Mouse (Mus musculus): ENCODE data around the gene Armh4. TPM values are rescaled to one million over a fixed set of nuclear protein-coding genes. Genes with fewer than 3 reads are reported as not detected.

The Armh4 gene
- polyA plus RNA-seq, 1 experiment from 2014 or later, result 25.8 TPM

DNA sequence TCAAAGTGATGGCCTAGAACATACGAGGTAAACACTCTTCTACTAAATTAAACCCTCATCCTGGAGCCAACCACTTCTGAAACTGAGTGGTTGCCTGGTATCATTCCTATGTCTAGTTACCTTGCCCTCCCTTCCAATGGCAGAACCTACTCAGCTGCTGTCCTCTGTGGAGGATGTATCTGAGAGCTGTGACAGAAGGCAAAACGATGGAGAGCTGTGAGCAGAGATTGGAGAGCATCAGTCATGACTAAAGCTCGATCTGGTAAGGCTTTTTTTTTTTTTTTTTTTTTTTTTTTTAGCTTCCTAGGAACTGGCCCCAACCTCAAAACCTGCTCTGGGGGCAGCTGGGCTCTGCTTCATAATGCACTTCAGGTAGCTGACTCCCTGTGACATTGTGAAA lies 60.4 kb downstream of the Armh4 start:
- no peaks in the 10 kb centered on the region for H3K9me3 ChIP-seq
- H3K9ac ChIP-seq, result no peak overlapping the region
- H3K27ac ChIP-seq, result no peak overlapping the region
- no peak overlapping the region for H3K4me3 ChIP-seq
- no peaks in the 10 kb centered on the region; the same call in 1 of the 2 replicates for H3K27me3 ChIP-seq (replicated peaks)
- no peaks in the 10 kb centered on the region for H3K4me1 ChIP-seq
- 83% methylated on average over 3 of the region's 3 CpGs for WGBS
- H3K36me3 ChIP-seq (replicated peaks), result no peaks in the 10 kb centered on the region
- no peak overlapping the region for H3K4me2 ChIP-seq
- no peak for ATAC-seq (replicated peaks)

DNA sequence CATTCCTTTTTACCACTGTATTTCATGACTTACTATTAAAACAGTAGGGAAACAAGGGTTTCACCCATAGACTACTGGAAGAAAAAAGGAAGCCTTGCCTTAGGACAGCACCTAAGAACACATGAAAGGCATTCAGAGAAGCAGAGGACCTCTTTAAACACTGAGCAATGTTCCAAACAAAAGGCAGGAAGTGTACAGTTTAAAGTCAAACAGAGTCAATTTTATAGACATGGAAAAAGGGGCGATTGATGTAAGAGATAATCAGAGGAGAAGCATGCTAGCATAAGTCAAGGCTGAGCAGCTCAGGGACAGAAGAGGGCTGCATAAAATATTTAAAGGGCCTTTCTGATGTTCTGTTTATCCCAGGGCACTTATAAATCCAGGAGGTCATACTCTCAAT lies 61.9 kb downstream of the Armh4 start:
- WGBS, result 80% methylated on average over 1 of the region's 1 CpGs
- no peak overlapping the region for H3K4me3 ChIP-seq
- H3K4me1 ChIP-seq, result no peaks in the 10 kb centered on the region
- H3K36me3 ChIP-seq (replicated peaks), result no peaks in the 10 kb centered on the region
- no peak overlapping the region for H3K4me2 ChIP-seq
- H3K27me3 ChIP-seq (replicated peaks), result no peaks in the 10 kb centered on the region; the same call in 1 of the 2 replicates
- H3K9me3 ChIP-seq, result no peaks in the 10 kb centered on the region
- 0 out of 2 replicates have a peak, but pooled peaks have one; percentile 37 for ATAC-seq (replicated peaks)
- H3K27ac ChIP-seq, result no peak overlapping the region
- no peak overlapping the region for H3K9ac ChIP-seq

DNA sequence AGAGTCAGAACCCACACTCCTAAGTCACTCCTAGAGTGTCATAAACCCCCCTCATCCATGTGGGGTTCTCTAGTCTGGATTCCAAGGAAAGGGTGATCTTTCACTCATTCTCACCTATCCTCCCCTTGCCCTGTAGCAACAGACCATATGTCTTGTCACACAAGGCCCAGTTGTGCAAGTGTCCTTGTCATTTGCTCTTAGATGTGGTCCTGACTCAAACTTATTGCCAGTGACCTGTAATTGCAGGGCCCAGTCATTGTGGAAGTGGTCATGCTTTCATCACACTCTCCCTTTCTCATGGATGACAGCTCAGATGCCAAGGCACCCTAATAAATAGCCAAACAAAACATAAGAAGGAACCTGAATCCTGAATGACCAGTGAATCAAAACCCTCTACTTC lies 63.5 kb downstream of the Armh4 start:
- H3K9me3 ChIP-seq, result no peaks in the 10 kb centered on the region
- ATAC-seq (replicated peaks), result no peak

DNA sequence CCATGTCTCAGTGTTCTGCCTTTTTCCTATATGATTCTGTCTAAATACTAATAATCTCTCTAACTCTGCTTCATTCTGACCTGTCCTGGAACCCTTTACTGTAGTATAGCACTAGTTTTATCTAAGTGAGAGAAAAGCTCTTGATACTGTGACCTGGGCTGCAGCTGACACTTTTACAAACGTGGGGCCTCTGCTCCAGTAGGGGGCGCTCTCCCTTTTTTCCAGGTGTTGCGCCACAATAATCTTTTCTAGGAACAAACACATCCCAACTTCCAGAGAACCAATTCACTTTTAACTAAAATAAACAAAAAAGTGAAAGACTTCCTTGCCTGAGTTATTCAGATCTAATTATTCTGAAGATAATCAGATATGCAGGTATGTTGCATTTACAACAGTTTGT lies 72.2 kb downstream of the Armh4 start:
- Histone ChIP-seq H3K4me3 (no peak overlapping the region), H3K9ac (no peak overlapping the region), H3K4me2 (no peak overlapping the region), H3K9me3 (no peaks in the 10 kb centered on the region), H3K27me3 (replicated peaks) (no peaks in the 10 kb centered on the region), H3K27ac (no peak overlapping the region), H3K36me3 (replicated peaks) (no peaks in the 10 kb centered on the region), H3K4me1 (no peaks in the 10 kb centered on the region)
- ATAC-seq (replicated peaks), result no peak
- WGBS, result 42% methylated on average over 3 of the region's 3 CpGs

More for the DNA sequence above, 63.5 kb downstream of the Armh4 start:
- no peak overlapping the region for H3K4me3 ChIP-seq
- no peaks in the 10 kb centered on the region; the same call in 1 of the 2 replicates for H3K27me3 ChIP-seq (replicated peaks)
- H3K4me2 ChIP-seq, result no peak overlapping the region
- no peaks in the 10 kb centered on the region for H3K36me3 ChIP-seq (replicated peaks)
- H3K4me1 ChIP-seq, result no peaks in the 10 kb centered on the region
- H3K9ac ChIP-seq, result no peak overlapping the region
- H3K27ac ChIP-seq, result no peak overlapping the region

DNA sequence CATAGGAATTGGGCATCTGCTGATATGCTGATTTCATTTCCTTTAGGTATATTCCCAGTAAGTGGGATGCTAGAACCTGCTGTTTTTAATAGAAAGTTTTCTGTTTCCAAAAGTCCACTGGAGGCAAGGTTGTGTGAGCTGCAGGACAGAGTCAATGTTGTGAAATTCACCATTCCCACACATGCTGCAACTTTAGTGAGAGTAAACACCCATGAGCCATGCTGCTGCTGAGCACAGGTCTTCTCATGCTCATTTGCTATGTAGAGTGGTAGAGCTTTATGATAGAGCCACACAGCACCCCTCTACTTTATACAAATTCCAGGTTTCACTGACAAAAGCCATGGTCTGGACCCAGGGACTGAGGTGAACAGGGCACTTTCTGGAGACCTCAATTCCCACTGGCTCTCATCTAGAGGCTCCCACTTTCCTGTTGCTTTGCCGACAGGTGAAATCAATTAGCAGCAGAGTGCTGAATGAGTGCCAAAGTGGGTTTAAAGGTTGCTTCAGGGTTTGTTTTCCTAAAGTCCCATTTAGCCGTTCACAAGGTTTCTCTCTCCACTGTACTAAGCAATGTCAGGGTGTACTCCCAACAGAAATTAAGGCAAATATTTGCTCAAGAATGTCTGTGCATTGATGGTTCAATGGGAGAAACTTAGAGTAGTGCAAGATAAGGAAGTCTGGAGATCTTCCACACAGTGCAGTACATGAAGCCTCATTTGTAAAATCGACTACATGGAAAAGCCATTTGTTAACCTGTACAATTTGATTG lies 79.6 kb downstream of the Armh4 start:
- Histone ChIP-seq H3K27me3 (replicated peaks) (no peaks in the 10 kb centered on the region), H3K4me2 (no peak overlapping the region), H3K9me3 (no peaks in the 10 kb centered on the region), H3K4me3 (no peak overlapping the region), H3K4me1 (no peaks in the 10 kb centered on the region), H3K36me3 (replicated peaks) (no peaks in the 10 kb centered on the region), H3K27ac (no peak overlapping the region), H3K9ac (no peak overlapping the region)
- WGBS, result 79% methylated on average over 3 of the region's 3 CpGs
- no peak for ATAC-seq (replicated peaks)

DNA sequence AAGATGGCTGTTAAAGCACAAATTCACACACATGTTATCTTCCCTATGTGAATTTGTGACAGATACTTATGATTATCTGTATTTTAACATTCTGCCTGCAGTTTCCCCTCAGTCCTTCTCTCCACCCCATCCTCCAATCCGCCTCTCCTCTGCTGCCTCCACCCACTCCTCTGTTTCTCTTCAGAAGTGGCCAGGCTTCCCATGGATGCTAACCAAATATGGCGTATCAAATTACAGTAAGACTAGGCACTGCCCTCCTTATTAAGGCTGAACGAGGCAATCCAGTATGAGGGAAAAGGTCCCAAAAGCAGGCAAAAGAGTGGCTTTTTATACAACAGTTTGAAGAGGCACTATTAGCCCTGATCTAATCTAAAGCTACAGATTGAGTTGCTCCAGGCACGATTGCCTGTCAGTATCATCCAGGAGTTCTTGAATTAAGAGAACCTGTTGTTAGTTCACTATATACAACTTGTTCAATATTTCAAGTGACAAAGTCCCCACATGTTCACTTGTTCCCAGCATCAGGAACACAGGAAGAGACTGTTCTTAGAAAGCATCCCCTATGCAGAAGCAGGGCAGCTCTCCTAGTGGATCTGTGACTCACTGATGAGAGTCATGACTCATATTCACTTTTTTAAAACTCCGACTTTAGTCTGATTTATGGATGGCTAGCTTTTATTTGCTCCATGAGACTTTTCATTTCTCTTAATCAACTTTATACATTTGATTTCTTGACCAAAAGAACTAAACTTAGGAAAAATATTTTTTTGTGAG lies 103.5 kb downstream of the Armh4 start:
- H3K4me2 ChIP-seq, result no peak overlapping the region
- ATAC-seq (replicated peaks), result no peak
- H3K4me1 ChIP-seq, result no peaks in the 10 kb centered on the region; the same call in 1 of the 2 replicates
- H3K9me3 ChIP-seq, result no peaks in the 10 kb centered on the region
- H3K9ac ChIP-seq, result no peak overlapping the region
- H3K27ac ChIP-seq, result no peak overlapping the region
- no peaks in the 10 kb centered on the region for H3K27me3 ChIP-seq (replicated peaks)
- 70% methylated on average over 5 of the region's 5 CpGs for WGBS
- no peaks in the 10 kb centered on the region for H3K36me3 ChIP-seq (replicated peaks)
- H3K4me3 ChIP-seq, result no peak overlapping the region

DNA sequence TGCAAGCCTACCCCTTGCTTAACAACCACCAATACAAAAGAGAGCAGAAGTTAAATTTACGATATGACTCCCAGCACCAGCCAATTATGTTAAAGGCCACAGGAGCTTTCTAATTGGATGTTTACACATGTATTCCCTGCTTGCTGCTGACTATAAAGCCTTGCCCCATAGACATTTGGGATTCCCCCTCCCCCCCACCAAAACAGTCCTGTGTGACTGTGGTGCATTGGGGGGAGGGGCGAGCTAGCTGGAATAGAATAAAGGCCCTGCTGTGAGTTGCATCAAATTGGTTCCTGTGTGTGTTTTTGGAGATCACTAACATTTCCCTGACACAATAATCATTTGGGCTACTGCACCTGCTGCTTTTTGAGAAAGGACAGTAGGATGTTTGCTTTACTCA lies 106.6 kb downstream of the Armh4 start:
- Histone ChIP-seq H3K4me3 (no peak overlapping the region), H3K9me3 (no peaks in the 10 kb centered on the region), H3K36me3 (replicated peaks) (no peaks in the 10 kb centered on the region), H3K9ac (no peak overlapping the region), H3K4me2 (no peak overlapping the region), H3K4me1 (no peaks in the 10 kb centered on the region), H3K27me3 (replicated peaks) (no peaks in the 10 kb centered on the region), H3K27ac (no peak overlapping the region)
- 39% methylated on average over 2 of the region's 2 CpGs for WGBS
- ATAC-seq (replicated peaks), result no peak

DNA sequence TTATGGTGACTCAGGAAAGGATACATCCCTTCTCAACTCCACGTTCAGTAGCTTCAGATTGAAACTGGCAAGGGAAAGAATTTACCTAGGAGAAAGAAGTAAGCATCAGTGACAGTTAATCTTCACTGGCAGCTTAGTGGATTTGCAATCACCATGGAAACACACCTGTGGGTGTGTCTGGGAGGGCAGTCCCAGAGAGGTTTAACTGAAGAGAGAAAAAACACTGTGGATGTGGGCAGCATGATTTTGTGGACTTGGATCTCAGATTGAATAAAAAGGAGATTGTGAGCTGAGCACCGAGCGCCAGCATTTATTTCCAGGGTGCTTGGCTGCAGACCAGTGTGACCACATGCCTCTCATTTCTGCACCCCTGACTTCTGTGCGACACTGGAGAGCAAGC lies 122.7 kb downstream of the Armh4 start:
- no peak overlapping the region for H3K9ac ChIP-seq
- peaks cover 4% of the 10 kb centered on the region; the same call in 1 of the 2 replicates for H3K4me1 ChIP-seq
- H3K4me2 ChIP-seq, result no peak overlapping the region
- H3K36me3 ChIP-seq (replicated peaks), result no peaks in the 10 kb centered on the region
- no peaks in the 10 kb centered on the region for H3K9me3 ChIP-seq
- no peak overlapping the region for H3K4me3 ChIP-seq
- no peak overlapping the region for H3K27ac ChIP-seq
- 0 out of 2 replicates have a peak, but pooled peaks have one; percentile 25 for ATAC-seq (replicated peaks)
- WGBS, result 35% methylated on average over 4 of the region's 4 CpGs
- no peaks in the 10 kb centered on the region for H3K27me3 ChIP-seq (replicated peaks)

DNA sequence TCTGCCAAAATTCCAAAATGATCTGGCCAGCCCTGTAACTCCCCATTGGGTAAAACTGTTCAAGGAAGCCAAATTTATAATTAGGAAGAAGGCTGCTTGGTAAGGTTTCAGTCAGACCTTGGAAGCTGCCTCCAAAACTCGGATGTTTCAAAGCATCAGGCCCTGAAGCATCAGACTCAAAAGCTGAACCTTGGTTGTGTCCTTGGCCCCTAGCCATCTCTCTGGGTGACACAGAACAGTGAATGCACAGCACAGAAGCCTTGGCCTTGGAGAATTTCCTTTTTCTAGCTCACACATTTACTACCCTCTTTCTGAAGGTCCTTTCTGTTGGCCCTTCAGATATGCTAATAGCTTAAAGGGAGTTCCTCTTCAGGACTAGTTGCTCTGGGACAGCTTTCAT lies 134.0 kb downstream of the Armh4 start:
- no peak for ATAC-seq (replicated peaks)
- H3K9ac ChIP-seq, result no peak overlapping the region
- WGBS, result 78% methylated on average over 1 of the region's 1 CpGs
- H3K4me2 ChIP-seq, result no peak overlapping the region
- no peaks in the 10 kb centered on the region for H3K9me3 ChIP-seq
- H3K27ac ChIP-seq, result no peak overlapping the region
- H3K4me1 ChIP-seq, result no peaks in the 10 kb centered on the region
- H3K27me3 ChIP-seq (replicated peaks), result no peaks in the 10 kb centered on the region
- no peaks in the 10 kb centered on the region for H3K36me3 ChIP-seq (replicated peaks)
- no peak overlapping the region for H3K4me3 ChIP-seq

DNA sequence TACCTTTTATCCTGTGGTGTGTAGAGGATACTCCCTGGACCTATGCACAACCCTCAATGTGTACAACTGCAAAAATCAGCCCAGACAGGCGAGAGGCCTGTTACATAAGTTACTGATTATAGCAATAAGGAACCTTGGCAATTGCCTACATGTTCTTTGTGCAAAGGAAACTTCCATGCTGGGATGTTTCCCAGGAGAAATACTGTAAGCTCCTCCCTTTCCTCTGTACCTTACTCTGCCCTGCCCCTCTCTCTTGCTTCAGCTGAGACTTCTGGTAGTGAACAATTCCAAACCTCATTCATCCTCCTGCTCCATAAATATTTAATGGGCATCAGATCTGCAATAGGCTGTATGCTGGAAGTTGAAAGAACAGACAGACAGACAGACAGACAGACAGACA lies 145.8 kb downstream of the Armh4 start:
- no peaks in the 10 kb centered on the region for H3K27me3 ChIP-seq (replicated peaks)
- ATAC-seq (replicated peaks), result no peak
- no peaks in the 10 kb centered on the region for H3K4me1 ChIP-seq
- 81% methylated on average over 1 of the region's 1 CpGs for WGBS
- no peaks in the 10 kb centered on the region for H3K9me3 ChIP-seq
- H3K27ac ChIP-seq, result no peak overlapping the region
- H3K4me2 ChIP-seq, result no peak overlapping the region
- no peak overlapping the region for H3K9ac ChIP-seq
- no peak overlapping the region for H3K4me3 ChIP-seq
- H3K36me3 ChIP-seq (replicated peaks), result no peaks in the 10 kb centered on the region

DNA sequence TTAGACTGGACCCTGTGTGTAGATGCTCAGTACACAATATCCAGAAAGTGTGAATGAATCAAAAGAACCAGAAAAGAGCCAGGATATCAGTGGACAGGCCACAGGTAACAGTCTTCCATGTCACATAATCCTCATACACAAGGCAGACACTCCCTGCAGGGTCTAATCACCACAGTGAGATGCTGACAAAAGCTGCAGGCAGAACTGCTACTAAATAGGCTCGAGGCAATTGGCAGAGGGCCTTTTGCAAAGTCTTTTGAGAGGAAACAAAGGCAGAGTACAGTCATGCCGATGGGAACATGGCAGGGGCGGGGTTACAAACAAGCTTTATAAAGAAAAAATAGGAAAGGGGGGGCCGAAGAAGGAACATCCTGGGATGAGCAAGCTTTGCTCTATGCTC lies 157.1 kb downstream of the Armh4 start:
- Histone ChIP-seq H3K4me3 (no peak overlapping the region), H3K27me3 (replicated peaks) (no peaks in the 10 kb centered on the region), H3K9ac (no peak overlapping the region), H3K4me2 (no peak overlapping the region), H3K9me3 (no peaks in the 10 kb centered on the region), H3K4me1 (0 out of 2 replicates have a peak, but pooled peaks cover 4% of the 10 kb centered on the region), H3K36me3 (replicated peaks) (no peaks in the 10 kb centered on the region), H3K27ac (no peak overlapping the region)
- no peak for ATAC-seq (replicated peaks)
- WGBS, result 26% methylated on average over 4 of the region's 4 CpGs
